8 mouse cellular contexts compared by ENCODE assay signal in genomic region chr10:41520410-41520673, GRCm38 (mm10). TPM values are rescaled to one million over a fixed set of nuclear protein-coding genes. Genes with fewer than 3 reads are reported as not detected.
A peak's percentile ranks its signal among the peaks of the same experiment; 100 is the strongest.
DNase-seq lines count a peak whose midpoint lies in the region; ATAC-seq and TF ChIP-seq lines count a peak whose summit lies in the region.

No protein-coding gene starts in this region.

- WGBS in heart, embryonic 15.5 days, result 2% methylated on average over 5 of the region's 5 CpGs
- 11% methylated on average over 5 of the region's 5 CpGs for WGBS in hindbrain, embryonic 10.5 days
- 11% methylated on average over 5 of the region's 5 CpGs for WGBS in midbrain, embryonic 10.5 days

- peak overlapping the region; percentile 96 for H3K9ac ChIP-seq in heart, embryonic 15.5 days

- no peak for ATAC-seq in heart, embryonic 15.5 days (replicated peaks; ENCODE audit: insufficient number of reproducible peaks, insufficient read depth, low FRiP score, low read depth)
- no peak for ATAC-seq in G1E (ENCODE audit: extremely low read depth, insufficient number of reproducible peaks, low FRiP score, poor library complexity, severe bottlenecking)

- no peaks in the 10 kb centered on the region for H3K27me3 ChIP-seq in heart, embryonic 15.5 days
- H3K27me3 ChIP-seq in G1E (ENCODE audit: insufficient read depth, low read length), result no peaks in the 10 kb centered on the region
- H3K27me3 ChIP-seq in hindbrain, embryonic 10.5 days (ENCODE audit: insufficient read depth, poor library complexity, severe bottlenecking), result no peaks in the 10 kb centered on the region
- H3K27me3 ChIP-seq in midbrain, embryonic 10.5 days (ENCODE audit: low read depth, poor library complexity, severe bottlenecking), result no peaks in the 10 kb centered on the region

- peaks cover 2% of the 10 kb centered on the region; the same call in 1 of the 2 replicates for H3K36me3 ChIP-seq in heart, embryonic 15.5 days
- H3K36me3 ChIP-seq in G1E (replicated peaks), result peaks cover 26% of the 10 kb centered on the region
- H3K36me3 ChIP-seq in hindbrain, embryonic 10.5 days, result peaks cover 28% of the 10 kb centered on the region
- peaks cover 30% of the 10 kb centered on the region for H3K36me3 ChIP-seq in midbrain, embryonic 10.5 days

- H3K4me2 ChIP-seq in heart, embryonic 15.5 days, result peak overlapping the region; percentile 88

- no peak for TF ChIP-seq CTCF in G1E (IDR thresholded peaks at IDR 0.05; ENCODE audit: low read depth, low read length)

- no peaks in the 10 kb centered on the region for H3K9me3 ChIP-seq in heart, embryonic 15.5 days (replicated peaks)
- H3K9me3 ChIP-seq in G1E (replicated peaks), result no peaks in the 10 kb centered on the region
- H3K9me3 ChIP-seq in hindbrain, embryonic 10.5 days, result no peaks in the 10 kb centered on the region
- no peaks in the 10 kb centered on the region for H3K9me3 ChIP-seq in midbrain, embryonic 10.5 days (replicated peaks)

- peak overlapping the region; percentile 96; the same call in 1 of the 2 replicates for H3K27ac ChIP-seq in heart, embryonic 15.5 days
- H3K27ac ChIP-seq in hindbrain, embryonic 10.5 days, result peak overlapping the region; percentile 99
- peak overlapping the region; percentile 100 for H3K27ac ChIP-seq in midbrain, embryonic 10.5 days (replicated peaks)

- no peak for DNase-seq in heart, postnatal 4 days
- no peak for DNase-seq in G1E (ENCODE audit: low spot score)
- no peak for DNase-seq in hindbrain, embryonic 10.5 days (ENCODE audit: low spot score)
- DNase-seq in midbrain, embryonic 10.5 days (ENCODE audit: low spot score), result no peak
- no peak for DNase-seq in cerebellum, postnatal 14 days
- DNase-seq in spleen, postnatal 36 days (ENCODE audit: low spot score in 2 of 2), result no peak
- DNase-seq in urinary bladder, postnatal 10 days (ENCODE audit: low spot score), result no peak

- peaks cover 19% of the 10 kb centered on the region for H3K4me1 ChIP-seq in heart, embryonic 15.5 days (replicated peaks)
- H3K4me1 ChIP-seq in G1E (ENCODE audit: insufficient read depth, low read depth, low read length), result peaks cover 38% of the 10 kb centered on the region
- H3K4me1 ChIP-seq in hindbrain, embryonic 10.5 days (replicated peaks), result peaks cover 31% of the 10 kb centered on the region
- H3K4me1 ChIP-seq in midbrain, embryonic 10.5 days, result peaks cover 34% of the 10 kb centered on the region

- peak overlapping the region; percentile 92 for H3K4me3 ChIP-seq in heart, embryonic 15.5 days
- peak overlapping the region; percentile 96 for H3K4me3 ChIP-seq in G1E (ENCODE audit: low read depth, low read length)
- H3K4me3 ChIP-seq in hindbrain, embryonic 10.5 days, result peak overlapping the region; percentile 95
- H3K4me3 ChIP-seq in midbrain, embryonic 10.5 days, result peak overlapping the region; percentile 74

RNA-seq across cellular contexts. Expression of gene Cd164, which starts 1.1 kb away (rescaled TPM):
- polyA plus RNA-seq in heart, embryonic 15.5 days (2015; fragmentation: Nextera tagmentation; extraction: Ambion mirVana), result 168 and 174 TPM in 2 replicates
- 100 to 1,000 TPM; 216 to 218 TPM for total RNA-seq in heart, postnatal 4 days (2021)
- 127 and 140 TPM in 2 replicates for total RNA-seq in G1E (2014; fragmentation: Nextera tagmentation)
- 90.8 and 106 TPM in 2 replicates for total RNA-seq in G1E (2017)
- 156 and 183 TPM in 2 replicates for polyA plus RNA-seq in G1E (2012)
- 87.6 and 110 TPM in 2 replicates for polyA plus RNA-seq in hindbrain, embryonic 10.5 days (2016; fragmentation: Nextera tagmentation; extraction: Ambion mirVana)
- 98.5 and 108 TPM in 2 replicates for polyA plus RNA-seq in midbrain, embryonic 10.5 days (2016; fragmentation: Nextera tagmentation; extraction: Ambion mirVana)

RNA-seq across cellular contexts. Expression of gene Ppil6, which starts 30.1 kb away (rescaled TPM):
- 1.4 and 2.2 TPM in 2 replicates for polyA plus RNA-seq in heart, embryonic 15.5 days (2015; fragmentation: Nextera tagmentation; extraction: Ambion mirVana)
- 1 to 10 TPM; 3.8 to 3.9 TPM for total RNA-seq in heart, postnatal 4 days (2021)
- not detected in 2 replicates for total RNA-seq in G1E (2014; fragmentation: Nextera tagmentation)
- 0.16 and 0.29 TPM in 2 replicates for total RNA-seq in G1E (2017)
- 0.12 and 0.14 TPM in 2 replicates for polyA plus RNA-seq in G1E (2012)
- 1.1 and 1.2 TPM in 2 replicates for polyA plus RNA-seq in hindbrain, embryonic 10.5 days (2016; fragmentation: Nextera tagmentation; extraction: Ambion mirVana)
- polyA plus RNA-seq in midbrain, embryonic 10.5 days (2016; fragmentation: Nextera tagmentation; extraction: Ambion mirVana), result 0.76 and 1.7 TPM in 2 replicates

RNA-seq across cellular contexts. Expression of gene Smpd2, which starts 30.2 kb away (rescaled TPM):
- 50.5 and 53.7 TPM in 2 replicates for polyA plus RNA-seq in heart, embryonic 15.5 days (2015; fragmentation: Nextera tagmentation; extraction: Ambion mirVana)
- total RNA-seq in heart, postnatal 4 days (2021), result 10 to 100 TPM; 45.4 to 48.7 TPM
- total RNA-seq in G1E (2014; fragmentation: Nextera tagmentation) (12.6 and 13.6 TPM in 2 replicates), G1E (2017) (6.6 and 9.1 TPM in 2 replicates)
- polyA plus RNA-seq in G1E (2012), result 12.2 and 12.9 TPM in 2 replicates
- polyA plus RNA-seq in hindbrain, embryonic 10.5 days (2016; fragmentation: Nextera tagmentation; extraction: Ambion mirVana), result 57.8 and 59.7 TPM in 2 replicates
- 68.7 and 72.2 TPM in 2 replicates for polyA plus RNA-seq in midbrain, embryonic 10.5 days (2016; fragmentation: Nextera tagmentation; extraction: Ambion mirVana)

RNA-seq across cellular contexts. Expression of gene Mical1, which starts 44.2 kb away (rescaled TPM):
- 35.0 and 41.4 TPM in 2 replicates for polyA plus RNA-seq in heart, embryonic 15.5 days (2015; fragmentation: Nextera tagmentation; extraction: Ambion mirVana)
- 10 to 100 TPM; 52.4 to 59.4 TPM for total RNA-seq in heart, postnatal 4 days (2021)
- total RNA-seq in G1E (2014; fragmentation: Nextera tagmentation) (29.6 and 34.6 TPM in 2 replicates), G1E (2017) (24.9 and 26.7 TPM in 2 replicates)
- polyA plus RNA-seq in G1E (2012), result 38.7 and 48.6 TPM in 2 replicates
- polyA plus RNA-seq in hindbrain, embryonic 10.5 days (2016; fragmentation: Nextera tagmentation; extraction: Ambion mirVana), result 48.1 and 51.3 TPM in 2 replicates
- polyA plus RNA-seq in midbrain, embryonic 10.5 days (2016; fragmentation: Nextera tagmentation; extraction: Ambion mirVana), result 49.1 and 53.7 TPM in 2 replicates
